Mouse (Mus musculus) retina, adult 2 months (tissue): ENCODE results near the gene Kirrel2.
A peak's percentile ranks its signal among the peaks of the same experiment; 100 is the strongest.

ENCODE experiments used
- DNase-seq: peaks from one replicate; pipeline ENCODE4 v3.0.0-alpha.2; 2012; ENCODE audit warnings: low read depth, low spot score

The Kirrel2 gene

DNA sequence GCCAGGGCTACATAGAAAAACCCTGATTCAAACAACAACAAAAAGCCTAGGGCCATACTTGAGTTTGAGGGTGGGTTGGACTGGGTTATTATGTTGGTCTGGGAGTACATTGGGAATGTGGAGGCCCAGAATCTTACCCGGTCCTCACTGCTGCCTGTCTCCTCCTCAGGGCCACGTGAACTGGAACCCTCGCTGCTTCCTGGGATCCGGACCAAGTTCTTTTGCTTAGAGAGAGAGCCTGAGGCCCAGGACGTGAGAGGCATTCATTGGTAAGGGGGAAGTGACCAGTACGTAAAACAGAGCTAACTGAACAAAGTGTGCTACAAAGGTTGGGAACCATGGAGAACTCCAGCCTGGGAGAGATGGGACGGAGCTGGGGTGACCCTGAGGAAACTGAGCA, 7.2 kb downstream of the Kirrel2 start:
- DNase-seq: no peak

DNA sequence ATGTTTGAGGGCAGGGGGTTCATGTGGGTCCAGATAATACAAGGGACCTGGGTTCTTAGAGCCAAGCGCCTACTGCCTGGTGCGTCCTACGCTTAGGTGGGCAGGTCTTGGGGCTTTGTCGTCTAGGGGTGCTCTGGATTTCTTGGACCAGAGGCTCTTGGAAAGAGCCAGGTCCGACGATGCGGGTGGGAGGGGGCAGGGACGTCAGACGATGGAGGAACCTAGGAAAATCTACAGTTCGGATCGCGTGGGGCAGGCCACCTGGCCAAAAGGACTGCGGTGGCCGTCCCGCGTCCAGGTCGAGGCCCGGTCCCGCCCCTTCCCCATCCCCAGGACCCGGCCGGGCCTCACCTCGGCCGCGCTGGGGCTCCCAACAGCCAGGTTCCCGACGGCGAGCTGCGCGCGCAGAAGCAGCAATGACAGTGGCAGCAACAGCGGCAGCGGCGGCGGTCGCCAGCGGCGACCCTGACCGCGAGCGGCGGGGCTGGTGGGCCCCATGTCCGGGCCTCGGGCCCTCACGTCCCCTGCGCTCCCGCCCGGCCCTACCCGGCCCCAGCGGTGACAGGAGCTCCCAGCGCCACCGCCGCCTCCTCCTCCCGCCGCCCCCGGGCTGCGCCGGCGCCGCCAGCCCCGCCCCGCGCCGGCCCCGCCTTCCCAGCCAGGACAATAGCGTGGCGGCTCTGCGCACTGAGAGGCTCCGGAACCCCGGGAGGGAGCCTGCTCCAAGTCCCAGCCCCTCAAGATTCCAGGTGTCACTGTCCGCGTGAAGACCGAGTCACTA, 12.3 kb downstream of the Kirrel2 start, which contains the start of gene Aplp1:
Aplp1 (minus strand) TSS at position 565 of the 781 bp plus-strand sequence.
- no peak for DNase-seq

DNA sequence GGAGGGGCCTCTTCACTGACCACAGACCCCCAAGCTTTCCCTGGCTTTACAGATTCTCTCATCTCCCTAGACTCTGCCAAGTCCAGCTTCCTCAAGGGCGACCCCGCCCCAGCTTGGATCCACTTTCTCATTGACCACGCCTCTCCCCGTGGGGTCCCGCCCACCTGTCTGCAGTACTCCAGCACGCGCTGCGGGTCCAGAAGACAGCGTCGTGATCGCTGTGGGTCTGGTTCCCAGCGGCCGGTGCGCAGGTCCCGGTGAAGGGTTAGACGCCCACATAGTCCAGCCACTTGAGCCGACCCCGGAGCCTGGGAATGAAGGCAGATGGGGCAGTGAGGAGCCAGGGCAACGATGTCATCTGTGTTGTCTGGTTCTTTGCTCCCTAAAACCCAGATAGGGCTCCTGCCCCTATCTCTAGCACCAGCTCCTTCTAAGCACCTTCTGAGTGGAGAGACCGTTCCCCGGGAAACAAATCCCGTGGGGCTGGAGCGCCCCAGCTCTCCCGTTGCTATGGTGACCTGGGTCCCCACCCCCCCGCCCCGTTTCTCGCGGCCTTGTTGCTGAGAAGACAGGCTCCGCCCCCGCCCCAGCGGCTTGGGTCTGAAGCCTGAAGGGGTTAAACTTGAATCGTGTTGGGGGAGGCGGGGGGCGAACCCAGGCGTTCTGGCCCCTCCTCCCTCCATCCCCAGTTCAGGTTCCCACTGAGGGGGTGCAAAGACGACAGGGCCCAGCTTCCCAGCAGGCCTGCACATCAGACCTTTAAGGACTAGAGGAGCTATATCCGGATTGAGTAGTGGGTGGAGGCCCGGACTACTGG, 13.1 kb downstream of the Kirrel2 start:
- no peak for DNase-seq

DNA sequence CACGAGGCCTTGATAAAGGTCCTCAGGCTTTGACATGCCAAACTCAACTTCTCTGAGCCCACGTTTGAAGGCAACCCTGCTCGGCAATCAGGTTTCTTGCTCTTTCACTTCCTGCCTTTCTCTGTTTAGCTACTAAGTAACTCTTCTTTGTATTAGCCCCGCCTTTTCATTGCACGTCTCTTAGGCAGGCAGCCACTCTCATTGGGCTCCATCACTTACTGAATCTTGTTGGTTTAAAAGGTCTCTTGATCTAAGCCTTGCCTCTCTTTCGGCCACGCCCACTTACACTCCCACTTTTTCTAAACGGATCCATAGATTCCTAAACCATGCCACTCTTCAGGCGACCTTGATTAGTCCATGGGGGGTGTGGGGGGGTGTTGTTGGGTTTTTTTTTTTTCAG, 13.8 kb downstream of the Kirrel2 start:
- DNase-seq: no peak

DNA sequence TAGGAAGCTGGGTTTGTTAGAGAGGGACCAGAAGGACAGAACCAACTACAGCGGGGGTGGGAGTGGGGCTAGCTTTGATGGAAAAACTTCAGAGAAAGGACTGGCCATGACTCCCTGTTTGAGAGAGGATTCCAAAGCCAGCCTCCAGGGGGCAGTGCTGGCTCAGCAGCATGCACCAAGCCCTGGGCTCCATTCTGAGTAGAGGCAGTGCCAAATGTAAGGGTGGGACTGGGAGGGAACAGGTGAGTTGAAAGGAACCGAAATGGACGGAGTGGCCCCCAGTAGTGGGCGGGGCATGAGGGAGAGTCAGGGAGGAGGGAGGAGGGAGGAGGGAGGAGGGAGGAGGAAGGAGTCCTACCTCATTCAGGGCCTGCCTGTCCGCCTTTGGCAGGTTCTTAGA, 16.8 kb downstream of the Kirrel2 start:
- DNase-seq: no peak

DNA sequence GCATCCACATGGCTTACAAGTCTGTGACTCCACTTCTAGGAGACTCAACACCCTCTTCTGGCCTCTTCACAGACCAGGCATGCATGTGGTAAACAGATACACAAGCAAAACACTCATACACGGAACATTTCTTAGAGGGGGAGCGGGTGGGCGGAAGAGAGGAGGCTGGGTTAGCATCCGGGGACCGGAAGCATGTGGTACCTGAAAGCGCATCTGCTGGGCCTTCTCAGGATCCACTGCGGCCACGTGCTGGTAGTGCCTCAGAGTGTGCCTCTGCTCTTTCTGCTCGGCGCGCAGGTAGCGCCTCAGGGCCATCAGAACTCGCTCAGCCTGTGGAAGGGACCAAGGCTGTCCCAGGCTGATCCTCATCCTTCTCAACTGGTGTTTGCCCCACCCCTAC, 17.8 kb downstream of the Kirrel2 start:
- DNase-seq: no peak

DNA sequence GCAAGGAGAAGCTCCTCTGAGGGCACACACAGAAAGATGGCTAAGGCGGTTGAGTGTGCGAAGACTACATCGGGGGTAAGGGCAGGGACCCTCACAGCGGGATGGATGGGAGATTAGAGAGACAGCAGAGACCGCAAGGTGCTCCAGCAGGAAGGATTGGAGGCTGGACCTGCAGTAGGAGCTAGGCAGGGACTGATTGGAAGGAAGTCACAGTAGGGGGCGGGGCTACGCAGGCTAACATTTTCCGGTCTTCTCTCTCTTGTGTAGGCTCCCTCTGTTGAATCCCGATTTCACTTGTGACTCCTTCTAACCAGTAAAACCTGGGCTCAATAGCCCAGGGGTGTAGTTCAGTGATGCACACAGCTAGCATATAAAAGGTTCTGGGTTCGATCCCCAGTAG, 20.6 kb downstream of the Kirrel2 start:
- no peak for DNase-seq

DNA sequence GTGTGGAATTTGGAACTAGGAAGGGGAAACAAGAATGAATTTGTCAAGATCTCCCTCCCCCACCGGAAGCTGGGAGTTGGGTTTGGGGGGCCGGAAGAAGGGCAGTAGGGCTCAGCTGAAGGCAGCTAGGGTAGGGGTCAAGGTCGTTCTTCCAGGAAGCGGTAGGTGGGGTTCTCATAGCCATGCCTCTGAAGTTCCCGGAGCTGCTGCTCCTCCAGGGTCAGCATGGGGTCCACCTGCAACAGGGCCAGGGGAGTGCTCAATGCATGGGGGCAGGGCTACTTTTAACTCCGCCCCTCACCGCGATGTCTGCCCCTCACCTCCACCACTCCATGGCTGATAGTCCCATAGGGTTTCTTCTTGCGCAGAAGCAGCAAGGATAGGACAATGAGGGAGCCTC, 22.3 kb downstream of the Kirrel2 start:
- DNase-seq: no peak

DNA sequence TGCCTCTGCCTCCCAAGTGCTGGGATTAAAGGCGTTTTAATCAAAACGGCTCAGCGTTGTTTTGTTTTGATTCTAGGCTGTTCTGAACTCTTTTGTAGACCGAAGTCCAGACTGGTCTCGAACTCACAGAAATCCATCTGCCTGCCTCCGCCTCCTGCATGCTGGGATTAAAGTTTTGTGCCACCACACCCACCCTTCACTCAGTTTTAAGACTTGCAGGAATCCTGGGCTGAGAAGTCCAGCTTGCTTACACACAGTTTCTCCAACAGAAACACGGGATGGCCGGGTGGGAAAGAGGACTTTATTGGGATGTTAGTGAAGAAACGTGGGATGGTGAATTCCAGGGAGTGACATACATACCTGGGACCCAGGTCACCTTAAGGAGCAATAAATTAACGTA, 22.8 kb downstream of the Kirrel2 start:
- no peak for DNase-seq

DNA sequence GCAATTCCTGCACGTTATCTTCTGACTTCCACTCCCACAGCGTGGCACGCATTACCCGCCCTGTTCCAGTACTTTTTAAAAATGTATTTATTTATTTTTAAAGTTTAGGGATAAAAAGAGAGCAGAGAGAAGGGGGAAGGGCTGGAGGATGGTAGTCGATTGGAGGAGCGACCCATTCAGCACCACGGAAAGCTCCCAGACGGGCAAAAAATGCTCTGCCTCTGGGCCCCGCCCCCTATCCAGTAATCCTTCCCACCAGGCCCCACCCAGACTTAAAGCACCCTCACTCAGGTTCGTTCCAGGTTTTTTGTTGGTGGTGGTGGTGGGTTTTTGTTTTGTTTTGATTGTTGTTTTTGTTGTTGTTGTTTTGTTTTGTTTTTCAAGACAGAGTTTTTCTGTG, 23.3 kb downstream of the Kirrel2 start:
- no peak for DNase-seq

DNA sequence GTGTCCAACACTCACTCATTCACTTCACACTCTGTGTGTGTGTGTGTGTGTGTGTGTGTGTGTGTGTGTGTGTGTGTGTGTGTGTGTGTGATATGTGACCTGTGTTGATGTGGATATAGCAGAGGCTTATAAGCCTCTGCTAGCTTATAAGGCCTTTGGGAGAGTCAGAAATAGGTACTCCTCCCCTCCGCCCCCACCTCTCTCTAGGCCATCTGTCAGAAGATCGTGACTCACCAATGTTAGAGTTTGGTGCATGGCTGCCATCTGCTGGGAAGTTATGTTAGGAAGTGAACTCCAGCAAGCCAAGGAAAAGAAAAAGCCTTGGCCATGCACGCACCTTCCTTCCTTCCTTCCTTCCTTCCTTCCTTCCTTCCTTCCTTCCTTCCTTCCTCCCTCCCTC, 25.7 kb downstream of the Kirrel2 start:
- DNase-seq: peak; percentile 67

DNA sequence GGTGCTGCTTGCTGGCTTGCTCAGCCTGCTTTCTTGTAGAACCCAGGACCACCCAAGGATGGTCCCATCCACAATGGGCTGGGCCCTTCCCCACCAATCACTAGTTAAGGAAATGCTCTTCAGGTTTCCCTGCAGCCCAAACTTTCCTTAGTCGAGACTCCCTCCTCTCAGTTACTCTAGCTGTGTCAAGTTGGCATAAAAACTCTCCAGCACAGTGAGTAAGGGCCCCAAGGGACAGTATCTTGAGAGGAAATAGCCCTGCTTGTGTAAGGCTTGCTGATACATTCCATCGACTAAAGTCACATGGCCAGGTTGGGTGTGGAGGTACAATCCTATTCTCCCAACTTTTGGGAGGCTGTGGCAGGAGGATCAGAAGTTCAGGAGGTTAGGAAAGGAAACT, 27.3 kb downstream of the Kirrel2 start:
- no peak for DNase-seq

DNA sequence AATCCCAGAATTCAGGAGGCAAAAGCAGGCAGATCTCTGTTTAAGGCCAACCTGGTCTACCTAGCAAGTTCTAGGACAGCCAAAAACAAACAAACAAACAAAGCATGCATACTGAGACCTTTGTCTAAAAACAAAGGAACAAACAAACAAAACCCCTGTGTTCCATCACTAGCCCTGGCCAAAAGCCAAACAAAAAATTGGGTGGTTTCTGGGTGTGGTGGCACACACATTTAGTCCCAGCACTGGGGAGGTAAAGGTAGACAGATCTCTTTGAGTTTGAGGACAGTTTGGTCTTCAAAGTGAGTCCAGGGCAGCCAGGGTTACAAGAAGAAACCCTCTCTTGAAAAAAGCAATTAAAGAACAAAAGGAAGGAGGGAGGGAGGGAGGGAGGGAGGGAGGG, 28.2 kb downstream of the Kirrel2 start:
- DNase-seq: no peak

DNA sequence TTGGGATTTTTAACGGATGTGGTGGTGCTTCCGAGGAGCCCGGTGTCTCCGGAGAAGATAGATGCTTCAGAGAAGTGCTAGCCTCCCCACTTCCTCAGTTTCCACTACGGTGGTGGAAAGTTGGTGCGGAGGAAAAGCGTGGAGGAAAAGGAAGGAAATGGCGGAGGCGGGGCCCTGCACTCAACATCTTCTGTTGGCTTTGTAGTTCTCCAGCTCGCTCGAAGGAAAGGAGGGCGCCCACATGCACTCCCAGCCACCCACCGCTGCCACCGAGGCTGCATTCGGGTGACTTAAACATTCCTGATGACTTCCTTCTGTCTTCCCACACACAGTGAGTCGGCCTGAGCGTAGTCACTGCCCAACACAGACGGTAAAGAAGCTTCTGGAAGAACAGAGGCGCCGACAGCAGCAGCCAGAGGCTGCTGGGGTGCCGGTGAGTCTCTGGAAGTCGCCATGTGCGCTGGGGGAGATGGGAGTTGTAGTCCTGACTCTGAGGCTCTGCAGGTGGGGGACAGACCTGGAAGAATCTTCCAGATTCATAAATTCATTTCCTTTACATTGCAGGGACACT, 34.3 kb downstream of the Kirrel2 start:
- DNase-seq: no peak

DNA sequence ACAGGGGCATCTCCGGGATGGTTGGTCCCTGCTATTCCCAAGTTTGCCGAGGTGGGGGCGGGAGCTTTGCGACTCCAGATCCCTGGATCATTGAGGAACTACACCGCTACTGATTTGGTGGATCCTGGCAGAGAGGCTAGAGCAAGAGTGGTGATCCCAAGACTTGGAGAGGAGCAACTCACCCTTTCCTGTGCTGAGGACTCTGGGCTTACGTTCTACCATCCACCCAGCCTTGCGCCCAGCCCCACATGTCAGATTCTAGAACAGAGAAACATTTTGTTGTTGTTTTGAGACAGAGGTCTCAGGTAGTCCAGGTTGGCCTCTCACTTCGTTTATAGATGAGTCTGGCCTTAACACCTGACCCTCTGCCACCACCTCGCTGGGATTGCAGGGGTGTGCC, 34.9 kb downstream of the Kirrel2 start:
- no peak for DNase-seq

DNA sequence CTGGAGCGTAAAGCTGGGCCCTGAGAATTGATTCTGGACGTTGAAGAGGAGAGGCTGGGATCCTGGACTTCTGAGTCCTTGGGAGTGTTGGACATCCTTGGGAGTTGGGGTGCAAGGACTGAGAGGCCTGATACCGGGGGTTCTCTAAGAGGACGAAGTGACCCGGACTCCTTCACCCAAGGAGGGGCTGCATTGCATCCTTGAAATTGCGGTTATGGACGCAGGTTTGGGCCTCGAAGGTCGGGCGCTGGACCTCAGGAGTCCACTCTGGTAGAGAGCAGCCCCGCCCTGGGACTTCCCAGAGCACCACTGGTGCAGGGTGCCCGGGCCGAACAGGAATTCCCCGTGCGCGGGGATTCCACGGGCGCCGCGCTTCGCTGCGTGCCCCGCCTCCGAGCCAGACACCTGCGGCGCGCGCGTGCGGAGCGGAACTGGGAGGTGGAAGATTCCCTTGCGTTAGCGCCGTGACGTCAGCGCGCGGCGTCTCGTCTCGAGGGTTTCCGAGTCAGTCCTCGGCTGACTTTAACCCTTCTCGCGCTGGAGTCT, 35.5 kb downstream of the Kirrel2 start:
- peak; percentile 70 for DNase-seq

DNA sequence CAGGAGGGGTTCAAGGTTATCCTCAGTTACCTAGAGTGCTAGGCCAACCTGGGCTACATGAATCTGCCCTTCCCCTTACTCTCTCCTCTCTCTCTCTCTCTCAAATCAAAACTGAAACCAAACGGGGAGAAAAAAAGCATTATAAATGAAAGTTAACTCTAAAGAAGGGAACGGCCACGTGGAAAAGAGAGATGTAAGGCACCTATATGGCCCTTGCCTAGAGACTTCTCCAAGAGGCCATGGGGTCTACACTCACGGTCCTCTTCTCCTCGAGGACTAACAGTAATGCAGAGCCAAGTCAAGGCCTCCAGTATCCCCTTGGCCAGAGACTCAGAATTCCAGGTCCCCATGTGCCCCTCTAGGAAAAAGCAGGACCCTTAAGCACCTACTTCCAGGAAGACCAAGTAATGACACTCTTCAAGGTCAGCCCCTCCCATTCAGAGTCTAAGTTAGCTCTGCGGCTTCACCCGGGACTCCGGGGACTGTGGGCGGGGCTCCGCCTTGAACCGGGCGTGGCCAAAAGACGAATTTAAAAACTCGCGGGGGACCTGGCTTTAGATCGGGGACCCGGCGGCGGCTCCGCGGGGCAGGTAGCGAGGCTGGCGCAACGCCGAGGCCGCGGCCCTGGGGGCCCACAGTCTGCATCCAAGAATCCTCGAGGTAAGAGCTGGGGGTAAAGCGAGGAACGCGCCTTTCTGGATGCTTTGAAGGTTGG, 36.2 kb downstream of the Kirrel2 start, which contains the start of gene Nfkbid:
Nfkbid (plus strand) TSS at position 558 of the 715 bp plus-strand sequence.
- no peak for DNase-seq

DNA sequence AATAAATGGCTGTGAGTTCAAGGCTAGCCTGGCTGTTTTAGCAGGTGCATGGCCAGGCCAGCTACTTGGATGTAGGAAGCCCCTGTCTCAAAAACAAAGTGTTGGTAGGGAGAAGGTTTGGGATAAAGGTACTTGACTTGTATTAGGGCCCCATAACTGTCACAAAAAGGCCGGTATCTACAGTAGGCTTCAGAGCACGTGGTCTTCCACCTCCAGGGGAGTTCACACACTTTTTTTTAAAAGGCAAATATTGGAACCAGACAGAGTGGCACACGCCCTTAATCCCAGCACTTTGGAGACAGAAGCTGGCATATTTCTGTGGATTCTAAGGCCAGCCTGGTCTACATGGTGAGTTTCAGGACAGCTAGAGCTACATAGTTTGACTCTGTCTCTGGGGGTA, 36.8 kb downstream of the Kirrel2 start:
- no peak for DNase-seq

DNA sequence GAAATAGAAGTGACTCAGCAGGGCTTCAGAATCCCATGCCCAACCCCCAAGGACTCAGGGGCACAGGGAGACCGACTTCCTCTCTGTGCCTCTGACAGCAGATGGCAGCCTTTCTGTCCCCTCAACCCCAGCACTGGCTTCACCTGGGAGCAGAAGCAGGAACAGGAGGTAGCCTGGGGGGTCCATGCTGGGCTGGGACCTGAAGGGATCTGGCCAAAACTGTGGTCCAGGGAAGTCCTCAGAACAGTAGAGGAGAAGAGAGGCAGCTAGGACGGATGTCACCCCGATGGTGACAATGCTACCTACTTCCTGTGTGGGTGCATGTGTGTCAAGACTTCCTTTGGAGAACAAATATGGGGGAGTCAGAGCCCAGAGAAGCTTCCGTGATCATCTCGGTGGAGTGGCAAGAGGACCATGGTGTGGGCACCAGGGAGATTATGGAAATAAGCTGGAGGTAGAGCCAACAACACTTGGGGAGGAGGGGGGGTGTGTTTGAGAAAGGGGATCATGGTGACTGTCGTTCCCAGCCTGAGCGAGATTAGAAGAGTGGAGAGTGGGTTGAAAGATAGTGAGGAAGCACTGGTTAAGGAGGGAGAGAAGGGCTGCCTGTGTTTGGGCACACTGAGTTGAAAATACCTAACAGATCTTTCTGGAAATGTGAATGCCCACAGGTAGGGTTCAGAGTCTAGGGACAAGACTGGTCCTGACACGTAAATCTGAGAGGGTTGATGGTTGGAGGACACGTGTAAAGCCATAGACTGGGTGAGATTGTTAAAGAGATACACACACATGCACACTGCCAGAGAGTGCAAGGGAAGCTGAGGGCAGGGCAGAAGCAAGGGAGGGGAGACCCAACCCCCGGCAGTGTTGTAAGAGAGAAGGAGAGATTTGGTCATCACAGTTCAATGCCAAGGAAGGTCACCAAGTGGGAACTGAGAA, 37.7 kb downstream of the Kirrel2 start, which contains the start of gene Hcst:
Hcst (minus strand) TSS at position 294 of the 939 bp plus-strand sequence.
- DNase-seq: no peak

DNA sequence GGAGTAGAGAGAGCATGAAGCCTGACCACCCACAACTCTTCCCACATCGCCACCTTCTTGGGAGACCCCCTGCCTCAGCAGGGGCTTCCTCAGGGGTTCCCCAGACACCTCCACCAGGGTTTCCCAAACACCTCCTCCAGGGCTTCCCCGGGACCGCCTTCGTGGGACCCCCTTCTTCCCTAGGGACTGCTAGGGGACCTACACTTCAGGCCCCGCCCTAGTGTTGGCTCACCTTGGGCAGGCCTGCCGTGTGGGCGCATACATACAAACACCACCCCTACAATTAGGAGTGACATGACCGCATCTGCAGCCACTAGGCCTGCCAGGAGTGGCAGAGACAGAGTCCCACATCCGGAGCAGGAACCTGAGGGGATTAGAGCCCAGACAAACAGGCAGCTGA, 39.6 kb downstream of the Kirrel2 start:
- DNase-seq: no peak
